In genomic region chr9:69671199-69671598, GRCm38 (mm10) we compare ENCODE assay signal across 9 mouse cellular contexts.
A peak's percentile ranks its signal among the peaks of the same experiment; 100 is the strongest.
DNase-seq lines count a peak whose midpoint lies in the region; ATAC-seq and TF ChIP-seq lines count a peak whose summit lies in the region.
"Had no signal": no experiment of that assay in that cellular context is flagged by ENCODE, and none has a peak within 500 bp of the region (broad histone marks: within the 10 kb centered on the region; RNA-seq: fewer than 3 reads in every experiment).

No protein-coding gene starts in this region.

- WGBS in heart, embryonic 13.5 days = under 1% methylated on average over 18 of the region's 18 CpGs
- 2% methylated on average over 18 of the region's 18 CpGs for WGBS in hindbrain, embryonic 10.5 days
- WGBS in liver, postnatal 0 days (ENCODE audit: insufficient replicate concordance) = 5% methylated on average over 18 of the region's 18 CpGs

- no peak for TF ChIP-seq CTCF in brain, embryonic 14.5 days (IDR thresholded peaks at IDR 0.05; ENCODE audit: borderline replicate concordance, extremely low read depth, insufficient read depth, insufficient read length)
- no peak for TF ChIP-seq CTCF in liver, postnatal 0 days (IDR thresholded peaks at IDR 0.05; ENCODE audit: low read depth)

- no peaks in the 10 kb centered on the region for H3K36me3 ChIP-seq in heart, embryonic 13.5 days
- no peaks in the 10 kb centered on the region for H3K36me3 ChIP-seq in hindbrain, embryonic 10.5 days
- no peaks in the 10 kb centered on the region for H3K36me3 ChIP-seq in liver, postnatal 0 days (replicated peaks; ENCODE audit: insufficient read depth, low read length)

- H3K4me3 ChIP-seq in heart, embryonic 13.5 days = peak overlapping the region; percentile 30
- peak overlapping the region; percentile 52 for H3K4me3 ChIP-seq in hindbrain, embryonic 10.5 days
- no peak overlapping the region for H3K4me3 ChIP-seq in liver, postnatal 0 days (ENCODE audit: low read depth, low read length)

- no peak overlapping the region for H3K27ac ChIP-seq in heart, embryonic 13.5 days (replicated peaks)
- peak overlapping the region; percentile 78; the same call in 1 of the 2 replicates for H3K27ac ChIP-seq in hindbrain, embryonic 10.5 days
- no peak overlapping the region for H3K27ac ChIP-seq in liver, postnatal 0 days (ENCODE audit: low read depth)

- no peak overlapping the region for H3K9ac ChIP-seq in heart, embryonic 13.5 days
- no peak overlapping the region for H3K9ac ChIP-seq in liver, postnatal 0 days (replicated peaks)

- no peaks in the 10 kb centered on the region for H3K9me3 ChIP-seq in heart, embryonic 13.5 days
- 0 out of 2 replicates have a peak, but pooled peaks cover 2% of the 10 kb centered on the region for H3K9me3 ChIP-seq in hindbrain, embryonic 10.5 days
- H3K9me3 ChIP-seq in liver, postnatal 0 days (ENCODE audit: low read length) = no peaks in the 10 kb centered on the region

- peak overlapping the region; percentile 55 for H3K4me2 ChIP-seq in heart, embryonic 13.5 days
- peak overlapping the region; percentile 39; the same call in 1 of the 2 replicates for H3K4me2 ChIP-seq in liver, postnatal 0 days (ENCODE audit: low read depth, low read length)

- peaks cover 84% of the 10 kb centered on the region for H3K27me3 ChIP-seq in heart, embryonic 13.5 days (replicated peaks)
- peaks cover 82% of the 10 kb centered on the region for H3K27me3 ChIP-seq in hindbrain, embryonic 10.5 days (ENCODE audit: insufficient read depth, poor library complexity, severe bottlenecking)
- H3K27me3 ChIP-seq in liver, postnatal 0 days (ENCODE audit: insufficient read depth, low read length) = peaks cover 44% of the 10 kb centered on the region

- H3K4me1 ChIP-seq in heart, embryonic 13.5 days = peaks cover 20% of the 10 kb centered on the region
- H3K4me1 ChIP-seq in hindbrain, embryonic 10.5 days (replicated peaks) = peaks cover 36% of the 10 kb centered on the region
- H3K4me1 ChIP-seq in liver, postnatal 0 days (ENCODE audit: insufficient read depth) = 0 out of 2 replicates have a peak, but pooled peaks cover 3% of the 10 kb centered on the region

- no peak for DNase-seq in heart, adult 18-20 months
- peak; percentile 45 for DNase-seq in brain, embryonic 14.5 days (ENCODE audit: low read depth)
- DNase-seq in hindbrain, embryonic 10.5 days (ENCODE audit: low spot score) = peak; percentile 23
- no peak for DNase-seq in liver, postnatal 0 days
- DNase-seq in ovary, postnatal 10 days (ENCODE audit: low spot score) = no peak
- DNase-seq: adrenal gland, postnatal 36 days had no signal

- no peak for TF ChIP-seq POLR2A in brain, embryonic 14.5 days (IDR thresholded peaks at IDR 0.05; ENCODE audit: borderline replicate concordance, extremely low read depth, insufficient read depth, insufficient read length, poor library complexity, severe bottlenecking)

- no peak for TF ChIP-seq EP300 in liver, postnatal 0 days (IDR thresholded peaks at IDR 0.05; ENCODE audit: low read depth)

- no peak for ATAC-seq in heart, embryonic 13.5 days (ENCODE audit: extremely low read depth, insufficient number of reproducible peaks, low FRiP score, low TSS enrichment)
- no peak for ATAC-seq in liver, postnatal 0 days
- ATAC-seq in megakaryocyte-erythroid progenitor cell, adult 5-6 weeks (replicated peaks; ENCODE audit: low FRiP score, low TSS enrichment, poor library complexity, severe bottlenecking) = no peak
- no peak for ATAC-seq in granulocyte monocyte progenitor cell, adult 5-6 weeks (replicated peaks; ENCODE audit: poor library complexity, severe bottlenecking)

Comparison
In these comparisons a context has a peak if more than half of its experiments do, and no peak if none do; other contexts are left out.
1. DNase-seq: peak in brain, embryonic 14.5 days (single experiment) and hindbrain, embryonic 10.5 days (single experiment); none in heart, adult 18-20 months (0 of 2), liver, postnatal 0 days (single experiment) and ovary, postnatal 10 days (single experiment).